Mouse (Mus musculus) midbrain, embryonic 11.5 days (tissue): ENCODE data around the gene Mtr. TPM values are rescaled to one million over a fixed set of nuclear protein-coding genes. Genes with fewer than 3 reads are reported as not detected.

Experiments
- ATAC-seq: fragments of 200-750 bp; cut with Nextera tagmentation; 2 replicates; pipeline ENCODE4 v1.8.0; 2017; ENCODE audit warnings: moderate TSS enrichment, moderate library complexity; ENCODE audit not compliant: low FRiP score
- DNase-seq: peaks from one replicate; pipeline ENCODE4 v3.0.0; 2015; ENCODE audit warnings: low spot score; ENCODE audit errors: missing footprints
- H3K27ac ChIP-seq: fragments of 300-500 bp; sonication (generic); 2 replicates; pipeline ENCODE4 v1.5.1; 2014; ENCODE audit warnings: low read depth, low read length
- H3K27me3 ChIP-seq: fragments of 300-500 bp; sonication (generic); 2 replicates; pipeline ENCODE4 v1.6.1; 2014; ENCODE audit warnings: mild to moderate bottlenecking, low read length, moderate library complexity, mixed read lengths; ENCODE audit not compliant: control insufficient read depth, insufficient read depth
- H3K36me3 ChIP-seq: fragments of 300-500 bp; sonication (generic); 2 replicates; pipeline ENCODE4 v1.6.1; 2014; ENCODE audit warnings: mild to moderate bottlenecking, low read length, moderate library complexity, mixed read lengths; ENCODE audit not compliant: control insufficient read depth, insufficient read depth
- H3K4me1 ChIP-seq: fragments of 300-500 bp; sonication (generic); 2 replicates; pipeline ENCODE4 v1.6.1; 2014; ENCODE audit warnings: low read length; ENCODE audit not compliant: control insufficient read depth, insufficient read depth
- H3K4me2 ChIP-seq: fragments of 300-500 bp; sonication (generic); 2 replicates; pipeline ENCODE4 v1.6.1; 2014; ENCODE audit warnings: mild to moderate bottlenecking, moderate library complexity
- H3K4me3 ChIP-seq: fragments of 300-500 bp; sonication (generic); 2 replicates; pipeline ENCODE4 v1.5.1; 2014; ENCODE audit warnings: low read depth, low read length
- H3K9ac ChIP-seq: fragments of 300-500 bp; sonication (generic); 2 replicates; pipeline ENCODE4 v1.6.1; 2014; ENCODE audit warnings: low read length
- H3K9me3 ChIP-seq: fragments of 300-500 bp; sonication (generic); 2 replicates; pipeline ENCODE4 v1.6.1; 2016; ENCODE audit warnings: low read length; ENCODE audit not compliant: control insufficient read depth
- WGBS: fragments of 180-500 bp; shearing (Covaris S2); extraction: QIAGEN DNeasy Blood & Tissue Kit; methylation state at CpG from one replicate; pipeline ENCODE4 v1.1.7; 2014; 5-methylcytosine and 5-hydroxymethylcytosine counted together
- polyA plus RNA-seq: library from polyadenylated mRNA; unstranded; fragments of >200 nt; fragmentation: Nextera tagmentation; extraction: Ambion mirVana; gene quantifications from 2 replicates; pipeline ENCODE4 v1.2.1, GENCODE M21; 2014

Gene Mtr
- 13.5 and 14.0 TPM in 2 replicates for polyA plus RNA-seq

DNA sequence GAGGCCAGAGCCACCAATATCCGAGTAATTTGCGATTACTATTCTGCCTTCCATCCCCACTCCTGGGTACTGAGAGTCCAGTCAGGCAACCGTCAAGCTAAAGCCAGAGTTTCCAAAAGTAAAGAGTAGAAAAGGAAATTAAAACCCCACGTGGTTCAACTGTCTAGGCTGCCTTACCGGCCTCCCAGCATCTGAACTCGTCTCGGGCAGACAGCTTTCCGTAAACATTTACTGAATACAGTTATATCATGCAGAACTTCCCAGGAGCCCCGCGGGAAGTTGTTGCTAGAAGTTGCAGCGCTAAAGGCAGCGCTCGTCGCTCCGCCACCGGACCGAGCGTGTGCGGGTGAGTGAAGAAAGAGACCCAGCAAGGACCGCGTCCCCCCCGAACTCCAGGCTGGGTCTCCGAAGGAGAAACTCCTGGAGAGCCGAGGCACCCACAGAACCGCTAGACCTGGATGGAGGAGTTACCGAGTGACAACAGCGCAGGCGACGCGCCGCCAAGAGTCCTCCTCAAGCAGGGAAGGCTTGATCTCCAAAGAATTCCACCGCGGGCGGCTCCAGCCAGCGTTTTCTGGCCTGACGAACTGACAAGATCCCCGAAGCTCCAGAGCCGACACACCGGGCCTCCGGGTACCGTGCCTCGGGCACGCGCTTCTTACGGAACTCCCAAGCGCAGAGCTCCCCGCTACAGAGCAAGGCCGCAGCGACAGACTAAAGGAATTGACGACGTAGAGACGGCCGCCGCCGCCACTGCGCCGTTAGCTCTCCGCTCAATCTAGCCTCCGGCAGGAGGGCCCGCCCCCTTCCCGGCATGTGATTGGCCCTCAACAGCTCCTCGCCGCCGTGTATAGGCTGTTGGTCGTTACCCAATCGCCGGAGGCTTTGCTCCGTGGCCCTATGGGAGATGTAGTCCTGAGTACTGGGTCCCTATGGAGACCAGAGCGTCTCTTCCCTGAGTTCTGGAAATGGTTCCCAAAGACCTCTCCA is at the start of gene Mtr:
Gene Mtr, minus strand, starts transcription at position 723 of the 990 bp plus-strand sequence.
- DNase-seq (peak; percentile 99), ATAC-seq (peak; percentile 100)
- peaks cover 4% of the 10 kb centered on the region; the same call in 1 of the 2 replicates for H3K4me1 ChIP-seq
- no peaks in the 10 kb centered on the region for H3K27me3 ChIP-seq
- peak within 1 kb of the TSS; percentile 60 for H3K4me2 ChIP-seq
- no peaks in the 10 kb centered on the region; the same call in 1 of the 2 replicates for H3K9me3 ChIP-seq
- H3K9ac ChIP-seq = peak within 1 kb of the TSS; percentile 82
- H3K27ac ChIP-seq = peak within 1 kb of the TSS; percentile 71
- H3K4me3 ChIP-seq = peak within 1 kb of the TSS; percentile 77
- no peaks in the 10 kb centered on the region for H3K36me3 ChIP-seq
- WGBS = under 1% methylated on average over 69 of the region's 69 CpGs

DNA sequence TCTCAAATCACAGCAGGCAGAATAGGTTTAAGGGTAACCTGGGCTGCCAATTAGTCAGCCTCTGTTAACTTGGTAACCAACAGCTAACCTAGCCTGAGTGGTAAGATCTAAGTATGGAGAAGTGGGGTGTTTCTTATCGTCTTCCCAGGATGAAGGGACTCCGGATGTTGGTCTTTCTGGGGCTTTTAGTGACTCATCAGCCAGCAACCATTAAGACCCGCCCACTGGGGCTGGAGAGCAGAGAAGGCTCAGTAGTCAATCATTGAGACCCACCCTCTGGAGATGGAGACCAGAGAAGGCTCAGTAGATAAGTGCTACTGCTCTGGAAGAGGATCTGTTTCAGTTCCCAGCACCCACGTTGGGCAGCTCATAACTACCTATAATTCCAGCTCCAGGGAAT is 49.4 kb upstream of the Mtr start:
- Histone ChIP-seq H3K4me2 (no peak overlapping the region), H3K4me1 (no peaks in the 10 kb centered on the region), H3K4me3 (no peak overlapping the region), H3K36me3 (no peaks in the 10 kb centered on the region), H3K27ac (no peak overlapping the region), H3K9ac (no peak overlapping the region), H3K9me3 (no peaks in the 10 kb centered on the region), H3K27me3 (no peaks in the 10 kb centered on the region)
- 83% methylated on average over 4 of the region's 4 CpGs for WGBS
- DNase-seq = no peak
- no peak for ATAC-seq

GRCm38 (mm10) chr13:12305540-12305939 is 47.6 kb upstream of the Mtr start:
- Histone ChIP-seq H3K4me2 (no peak overlapping the region), H3K36me3 (no peaks in the 10 kb centered on the region), H3K27me3 (no peaks in the 10 kb centered on the region), H3K4me1 (no peaks in the 10 kb centered on the region), H3K9me3 (no peaks in the 10 kb centered on the region), H3K9ac (no peak overlapping the region), H3K4me3 (no peak overlapping the region), H3K27ac (no peak overlapping the region)
- WGBS = 85% methylated on average over 8 of the region's 8 CpGs
- no peak for DNase-seq
- ATAC-seq = no peak

GRCm38 (mm10) chr13:12304991-12305390 is 47.1 kb upstream of the Mtr start:
- Histone ChIP-seq H3K4me1 (no peaks in the 10 kb centered on the region), H3K27ac (no peak overlapping the region), H3K4me3 (no peak overlapping the region), H3K9me3 (no peaks in the 10 kb centered on the region), H3K36me3 (no peaks in the 10 kb centered on the region), H3K4me2 (no peak overlapping the region), H3K27me3 (no peaks in the 10 kb centered on the region), H3K9ac (no peak overlapping the region)
- no peak for ATAC-seq
- DNase-seq = no peak
- WGBS = 92% methylated on average over 5 of the region's 5 CpGs

GRCm38 (mm10) chr13:12297777-12298176 is 39.9 kb upstream of the Mtr start:
- 84% methylated on average over 6 of the region's 6 CpGs for WGBS
- H3K4me2 ChIP-seq = no peak overlapping the region
- no peak overlapping the region for H3K27ac ChIP-seq
- H3K36me3 ChIP-seq = no peaks in the 10 kb centered on the region
- H3K27me3 ChIP-seq = no peaks in the 10 kb centered on the region
- no peak overlapping the region for H3K9ac ChIP-seq
- no peaks in the 10 kb centered on the region for H3K4me1 ChIP-seq
- no peak overlapping the region for H3K4me3 ChIP-seq
- no peaks in the 10 kb centered on the region for H3K9me3 ChIP-seq
- DNase-seq (no peak), ATAC-seq (no peak)

DNA sequence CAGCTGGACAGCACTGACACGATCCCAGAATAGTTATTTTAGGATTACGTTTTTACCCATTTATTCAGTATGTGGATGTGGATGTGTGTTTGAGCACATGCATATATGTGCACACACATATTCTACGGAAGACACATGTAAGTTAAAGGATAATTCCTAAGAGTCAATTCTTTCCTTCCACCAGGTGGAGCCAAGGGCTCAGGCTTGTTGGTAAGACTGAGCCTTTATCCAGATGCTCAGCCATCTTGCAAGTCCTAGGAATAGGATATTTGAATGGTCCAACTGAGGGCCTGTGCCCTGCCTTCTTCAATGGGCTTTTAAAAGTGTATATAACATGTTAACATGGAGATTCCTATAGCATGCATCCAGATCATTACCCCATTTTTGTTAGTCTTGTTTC is 38.8 kb upstream of the Mtr start:
- H3K4me2 ChIP-seq = no peak overlapping the region
- no peaks in the 10 kb centered on the region for H3K4me1 ChIP-seq
- no peaks in the 10 kb centered on the region for H3K27me3 ChIP-seq
- DNase-seq = no peak
- no peaks in the 10 kb centered on the region for H3K9me3 ChIP-seq
- H3K4me3 ChIP-seq = no peak overlapping the region
- no peak for ATAC-seq
- no peaks in the 10 kb centered on the region for H3K36me3 ChIP-seq
- no peak overlapping the region for H3K9ac ChIP-seq
- H3K27ac ChIP-seq = no peak overlapping the region
- 87% methylated on average over 3 of the region's 3 CpGs for WGBS

- WGBS = 91% methylated on average over 7 of the region's 7 CpGs
- Histone ChIP-seq H3K9ac (no peak overlapping the region), H3K27me3 (no peaks in the 10 kb centered on the region), H3K27ac (no peak overlapping the region), H3K4me1 (no peaks in the 10 kb centered on the region), H3K9me3 (no peaks in the 10 kb centered on the region), H3K4me3 (no peak overlapping the region), H3K36me3 (no peaks in the 10 kb centered on the region), H3K4me2 (no peak overlapping the region)
- no peak for ATAC-seq
- DNase-seq = no peak
Measured at GRCm38 (mm10) chr13:12293810-12294209, 35.9 kb upstream of the Mtr start.

DNA sequence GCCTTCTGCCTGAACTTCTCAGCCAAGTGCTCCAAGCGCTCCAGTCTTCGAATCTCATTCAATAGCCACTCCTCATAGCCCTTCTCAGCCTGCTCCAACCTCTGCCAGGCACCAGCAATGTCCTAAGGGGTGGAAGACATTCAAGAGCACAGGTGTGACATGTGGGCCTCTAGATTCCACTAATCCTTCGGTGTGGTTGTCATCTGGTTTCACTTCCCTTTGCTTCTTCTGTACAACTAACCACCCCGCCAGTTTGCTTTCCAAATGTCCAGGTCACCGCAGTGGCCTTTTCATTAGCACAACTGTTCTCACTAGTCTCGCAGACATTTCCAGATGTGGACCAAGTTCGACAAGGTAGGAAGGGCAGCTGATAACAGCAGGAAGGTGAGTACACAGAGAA is 32.8 kb upstream of the Mtr start:
- ATAC-seq = no peak
- no peak overlapping the region for H3K27ac ChIP-seq
- no peak overlapping the region for H3K4me2 ChIP-seq
- DNase-seq = no peak
- no peaks in the 10 kb centered on the region for H3K4me1 ChIP-seq
- H3K36me3 ChIP-seq = no peaks in the 10 kb centered on the region
- WGBS = 87% methylated on average over 7 of the region's 7 CpGs
- H3K9me3 ChIP-seq = no peaks in the 10 kb centered on the region
- H3K4me3 ChIP-seq = no peak overlapping the region
- no peak overlapping the region for H3K9ac ChIP-seq
- H3K27me3 ChIP-seq = no peaks in the 10 kb centered on the region

- Histone ChIP-seq H3K27ac (no peak overlapping the region), H3K4me3 (no peak overlapping the region), H3K9ac (no peak overlapping the region), H3K27me3 (no peaks in the 10 kb centered on the region), H3K9me3 (no peaks in the 10 kb centered on the region), H3K4me2 (no peak overlapping the region), H3K36me3 (no peaks in the 10 kb centered on the region), H3K4me1 (no peaks in the 10 kb centered on the region)
- no peak for ATAC-seq
- DNase-seq = no peak
- 90% methylated on average over 11 of the region's 11 CpGs for WGBS
Measured at GRCm38 (mm10) chr13:12284528-12284927, 26.6 kb upstream of the Mtr start.
